Mouse (Mus musculus) brain, embryonic 14.5 days (tissue): ENCODE measurements around the gene Mgll.

Experiments
- CTCF ChIP-seq: fragments of 200-500 bp; IDR thresholded peaks from 2 replicates; pipeline ENCODE4 v1.5.1; 2012; ENCODE audit warnings: inconsistent platforms, mild to moderate bottlenecking, moderate library complexity, borderline replicate concordance; ENCODE audit not compliant: insufficient read depth, insufficient read length; ENCODE audit errors: extremely low read depth
- POLR2A ChIP-seq: fragments of 200-500 bp; IDR thresholded peaks from 2 replicates; pipeline ENCODE4 v1.6.1; 2012; ENCODE audit warnings: mild to moderate bottlenecking, inconsistent platforms, borderline replicate concordance; ENCODE audit not compliant: poor library complexity, insufficient read depth, insufficient read length, severe bottlenecking; ENCODE audit errors: extremely low read depth

GRCm38 (mm10) chr6:88838613-88839012, 114.4 kb downstream of the Mgll start:
- no peak for TF ChIP-seq CTCF
- no peak for TF ChIP-seq POLR2A
